Mouse (Mus musculus): ENCODE measurements at regions not wholly inside any gene's neighbourhood (a gene's known extent, or its start where the extent isn't known, plus 50 kb on each side); places are given as distances from the start of the nearest gene placed in this dataset.
A peak's percentile ranks its signal among the peaks of the same experiment; 100 is the strongest.

- Histone ChIP-seq H3K27ac (ENCODE audit: low read depth) (no peak overlapping the region), H3K9me3 (ENCODE audit: control insufficient read depth, low read length) (no peaks in the 10 kb centered on the region), H3K4me3 (ENCODE audit: low read depth, low read length) (no peak overlapping the region), H3K9ac (ENCODE audit: low read length) (no peak overlapping the region), H3K36me3 (ENCODE audit: control insufficient read depth, insufficient read depth, low read length) (no peaks in the 10 kb centered on the region), H3K27me3 (replicated peaks; ENCODE audit: control insufficient read depth, insufficient read depth, low read length) (no peaks in the 10 kb centered on the region), H3K4me1 (replicated peaks; ENCODE audit: control insufficient read depth, insufficient read depth, low read length) (no peaks in the 10 kb centered on the region), H3K4me2 (ENCODE audit: low read length) (no peak overlapping the region)
- DNase-seq (ENCODE audit: low spot score): peak; percentile 53
- ATAC-seq (replicated peaks; ENCODE audit: low FRiP score, low TSS enrichment, low read depth): peak; percentile 40; the same call in 1 of the 2 replicates
- WGBS: 56% methylated on average over 22 of the region's 22 CpGs
These were observed 235.0 kb upstream of the Irx1 start for GRCm38 (mm10) chr13:72198341-72199105.

DNA sequence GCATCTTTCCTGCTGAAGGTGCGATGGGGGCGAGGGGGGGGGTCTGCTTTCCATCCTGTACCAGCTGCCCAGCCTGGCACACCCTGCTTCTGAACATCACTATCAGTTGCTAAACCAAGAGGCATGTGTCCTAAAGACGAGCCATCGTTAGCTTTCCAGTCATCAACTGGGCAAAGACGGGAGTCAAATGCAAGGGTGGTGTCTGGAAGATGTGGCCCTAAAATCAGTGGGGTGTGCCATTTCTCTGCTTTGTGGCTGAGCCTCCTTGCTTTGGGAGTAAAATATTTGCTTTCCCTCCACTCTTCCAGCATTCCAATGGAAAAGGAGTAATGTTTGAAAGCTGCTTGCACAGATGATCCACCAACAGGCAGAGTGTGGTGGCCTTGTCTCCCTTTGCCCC, 246.0 kb upstream of the Irx1 start:
- ATAC-seq (replicated peaks; ENCODE audit: low FRiP score, low TSS enrichment, low read depth) (no peak), DNase-seq (ENCODE audit: low spot score) (no peak)
- WGBS: 63% methylated on average over 5 of the region's 5 CpGs
- Histone ChIP-seq H3K27ac (ENCODE audit: low read depth) (no peak overlapping the region), H3K9ac (ENCODE audit: low read length) (no peak overlapping the region), H3K4me3 (ENCODE audit: low read depth, low read length) (no peak overlapping the region), H3K4me1 (replicated peaks; ENCODE audit: control insufficient read depth, insufficient read depth, low read length) (0 out of 2 replicates have a peak, but pooled peaks cover 2% of the 10 kb centered on the region), H3K27me3 (replicated peaks; ENCODE audit: control insufficient read depth, insufficient read depth, low read length) (no peaks in the 10 kb centered on the region), H3K4me2 (ENCODE audit: low read length) (no peak overlapping the region), H3K36me3 (ENCODE audit: control insufficient read depth, insufficient read depth, low read length) (no peaks in the 10 kb centered on the region), H3K9me3 (ENCODE audit: control insufficient read depth, low read length) (no peaks in the 10 kb centered on the region)

DNA sequence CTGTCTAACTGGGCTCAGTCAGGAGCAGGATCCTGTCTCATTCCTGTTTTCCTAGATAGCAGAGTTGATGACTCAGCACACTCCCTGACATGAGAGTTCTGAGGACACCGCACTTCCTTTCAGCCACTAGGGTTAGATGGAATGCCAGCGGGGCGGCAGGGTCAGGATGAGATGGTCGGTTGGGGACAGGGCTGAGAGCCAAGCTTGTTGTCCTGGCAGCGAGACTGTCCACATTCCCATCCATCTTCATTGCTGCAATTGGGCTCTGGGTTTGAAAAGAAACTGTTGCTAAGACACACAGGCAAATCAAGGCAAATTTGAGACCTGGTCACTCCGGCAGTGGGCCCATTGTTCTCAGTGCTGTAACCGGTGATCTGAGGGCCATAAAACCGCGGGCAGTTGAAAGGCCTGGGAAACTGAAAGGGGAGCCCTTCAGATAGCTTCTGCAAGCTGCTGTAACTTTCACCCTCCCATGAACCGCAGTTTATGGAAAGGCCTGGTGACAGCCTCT, 246.5 kb upstream of the Irx1 start:
- peak; percentile 81 for ATAC-seq (replicated peaks; ENCODE audit: low FRiP score, low TSS enrichment, low read depth)
- no peak overlapping the region for H3K4me2 ChIP-seq (ENCODE audit: low read length)
- 9% methylated on average over 10 of the region's 10 CpGs for WGBS

DNA sequence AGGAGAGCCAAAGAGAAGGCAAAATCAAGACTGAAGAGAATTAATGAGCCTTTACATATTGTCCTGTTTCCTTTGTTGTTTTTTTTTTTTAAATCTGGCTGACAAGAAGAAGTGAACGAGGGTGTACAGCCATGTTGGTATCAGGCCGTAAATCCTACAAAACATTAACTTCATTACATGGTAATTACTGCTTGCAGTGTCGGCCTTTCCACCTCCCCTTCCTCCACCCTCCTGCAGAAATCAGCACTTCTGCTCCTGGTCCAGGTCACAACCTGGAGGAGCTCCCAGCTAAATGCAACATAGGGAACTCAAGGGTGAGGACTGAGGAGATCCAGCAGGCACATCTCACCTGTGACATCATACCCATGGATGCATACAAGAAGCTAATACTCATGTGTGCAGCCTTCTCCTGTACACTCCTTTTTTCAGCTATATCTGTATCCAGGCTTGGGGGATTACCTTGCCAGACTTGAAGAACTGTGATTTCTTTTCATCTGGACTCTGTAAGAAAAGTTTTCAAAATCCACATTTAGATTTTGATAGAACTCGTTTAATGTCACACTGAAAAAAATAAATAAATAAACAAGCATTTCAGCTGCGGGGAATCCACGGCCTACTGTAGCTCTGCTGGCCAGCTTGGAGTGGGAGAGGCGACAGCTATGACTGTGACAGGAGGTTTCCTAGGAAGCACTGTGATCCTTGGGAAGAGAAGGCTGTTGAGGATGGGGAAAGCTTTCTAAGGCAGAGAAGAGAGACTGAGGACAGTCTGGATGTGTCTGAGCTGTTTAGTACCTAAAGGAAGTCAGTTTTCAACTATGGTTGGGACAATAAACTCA, 247.2 kb upstream of the Irx1 start:
- no peak overlapping the region for H3K27ac ChIP-seq (ENCODE audit: low read depth)
- H3K4me2 ChIP-seq (ENCODE audit: low read length): no peak overlapping the region
- 0 out of 2 replicates have a peak, but pooled peaks cover 2% of the 10 kb centered on the region for H3K4me1 ChIP-seq (replicated peaks; ENCODE audit: control insufficient read depth, insufficient read depth, low read length)
- no peaks in the 10 kb centered on the region for H3K9me3 ChIP-seq (ENCODE audit: control insufficient read depth, low read length)
- H3K27me3 ChIP-seq (replicated peaks; ENCODE audit: control insufficient read depth, insufficient read depth, low read length): no peaks in the 10 kb centered on the region
- ATAC-seq (replicated peaks; ENCODE audit: low FRiP score, low TSS enrichment, low read depth): peak; percentile 44; the same call in 1 of the 2 replicates
- no peak for DNase-seq (ENCODE audit: low spot score)
- H3K4me3 ChIP-seq (ENCODE audit: low read depth, low read length): no peak overlapping the region
- 47% methylated on average over 7 of the region's 7 CpGs for WGBS
- no peak overlapping the region for H3K9ac ChIP-seq (ENCODE audit: low read length)
- H3K36me3 ChIP-seq (ENCODE audit: control insufficient read depth, insufficient read depth, low read length): no peaks in the 10 kb centered on the region

More for the DNA sequence above, 246.5 kb upstream of the Irx1 start:
- H3K36me3 ChIP-seq (ENCODE audit: control insufficient read depth, insufficient read depth, low read length): no peaks in the 10 kb centered on the region
- peak; percentile 66 for DNase-seq (ENCODE audit: low spot score)
- 0 out of 2 replicates have a peak, but pooled peaks cover 2% of the 10 kb centered on the region for H3K4me1 ChIP-seq (replicated peaks; ENCODE audit: control insufficient read depth, insufficient read depth, low read length)
- no peak overlapping the region for H3K27ac ChIP-seq (ENCODE audit: low read depth)
- no peaks in the 10 kb centered on the region for H3K27me3 ChIP-seq (replicated peaks; ENCODE audit: control insufficient read depth, insufficient read depth, low read length)
- H3K9me3 ChIP-seq (ENCODE audit: control insufficient read depth, low read length): no peaks in the 10 kb centered on the region
- H3K4me3 ChIP-seq (ENCODE audit: low read depth, low read length): no peak overlapping the region
- no peak overlapping the region for H3K9ac ChIP-seq (ENCODE audit: low read length)

DNA sequence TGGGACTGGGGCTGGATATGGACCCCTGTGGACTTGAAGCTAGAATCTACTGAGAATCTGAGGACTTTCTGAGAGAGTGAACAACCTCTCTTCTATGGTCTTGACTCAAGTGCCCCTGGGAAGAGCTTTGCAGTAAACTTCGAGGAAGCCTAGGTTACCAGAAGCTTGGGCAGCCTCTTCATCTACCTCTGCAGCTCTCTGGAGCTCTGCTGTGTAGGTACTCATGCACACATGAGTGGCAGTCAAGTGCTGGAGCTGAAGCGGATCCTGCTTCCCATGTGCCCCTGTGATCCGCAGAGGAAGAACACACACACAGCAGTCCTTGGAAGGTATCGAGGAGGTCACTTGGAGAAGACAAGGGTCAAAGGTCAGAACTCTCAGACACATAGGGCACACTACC, 248.2 kb upstream of the Irx1 start:
- H3K9ac ChIP-seq (ENCODE audit: low read length): no peak overlapping the region
- ATAC-seq (replicated peaks; ENCODE audit: low FRiP score, low TSS enrichment, low read depth) (no peak), DNase-seq (ENCODE audit: low spot score) (no peak)
- H3K4me2 ChIP-seq (ENCODE audit: low read length): no peak overlapping the region
- WGBS: 70% methylated on average over 4 of the region's 4 CpGs
- H3K27me3 ChIP-seq (replicated peaks; ENCODE audit: control insufficient read depth, insufficient read depth, low read length): no peaks in the 10 kb centered on the region
- H3K4me3 ChIP-seq (ENCODE audit: low read depth, low read length): no peak overlapping the region
- no peaks in the 10 kb centered on the region for H3K36me3 ChIP-seq (ENCODE audit: control insufficient read depth, insufficient read depth, low read length)
- H3K27ac ChIP-seq (ENCODE audit: low read depth): no peak overlapping the region
- H3K9me3 ChIP-seq (ENCODE audit: control insufficient read depth, low read length): no peaks in the 10 kb centered on the region
- H3K4me1 ChIP-seq (replicated peaks; ENCODE audit: control insufficient read depth, insufficient read depth, low read length): 0 out of 2 replicates have a peak, but pooled peaks cover 2% of the 10 kb centered on the region

GRCm38 (mm10) chr13:72212747-72213146, 249.2 kb upstream of the Irx1 start:
- no peaks in the 10 kb centered on the region for H3K36me3 ChIP-seq (ENCODE audit: control insufficient read depth, insufficient read depth, low read length)
- DNase-seq (ENCODE audit: low spot score): no peak
- H3K9ac ChIP-seq (ENCODE audit: low read length): no peak overlapping the region
- no peak overlapping the region for H3K27ac ChIP-seq (ENCODE audit: low read depth)
- no peak overlapping the region for H3K4me3 ChIP-seq (ENCODE audit: low read depth, low read length)
- ATAC-seq (replicated peaks; ENCODE audit: low FRiP score, low TSS enrichment, low read depth): no peak
- H3K4me2 ChIP-seq (ENCODE audit: low read length): no peak overlapping the region
- 0 out of 2 replicates have a peak, but pooled peaks cover 2% of the 10 kb centered on the region for H3K4me1 ChIP-seq (replicated peaks; ENCODE audit: control insufficient read depth, insufficient read depth, low read length)
- no peaks in the 10 kb centered on the region for H3K27me3 ChIP-seq (replicated peaks; ENCODE audit: control insufficient read depth, insufficient read depth, low read length)
- 76% methylated on average over 2 of the region's 2 CpGs for WGBS
- H3K9me3 ChIP-seq (ENCODE audit: control insufficient read depth, low read length): no peaks in the 10 kb centered on the region

DNA sequence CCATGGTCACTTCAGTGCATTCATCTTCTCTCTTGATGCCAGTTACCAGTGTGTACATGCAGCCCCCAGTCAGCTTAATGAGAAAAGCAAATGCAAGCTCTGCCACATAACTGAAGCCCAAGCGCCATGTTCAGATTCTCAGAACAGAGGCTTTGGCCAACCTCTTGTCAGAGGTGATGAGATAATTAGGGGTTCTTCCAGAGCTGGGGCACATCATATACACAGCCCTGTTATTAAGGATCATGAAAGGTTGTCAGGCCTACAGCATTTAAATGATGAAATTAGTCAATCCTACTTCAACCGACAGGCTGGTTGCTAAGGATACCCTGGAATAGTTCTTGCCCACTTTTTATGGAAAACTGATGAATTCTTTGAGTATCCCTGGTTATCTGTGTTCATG, 255.8 kb upstream of the Irx1 start:
- no peaks in the 10 kb centered on the region for H3K9me3 ChIP-seq (ENCODE audit: control insufficient read depth, low read length)
- no peak overlapping the region for H3K4me2 ChIP-seq (ENCODE audit: low read length)
- H3K36me3 ChIP-seq (ENCODE audit: control insufficient read depth, insufficient read depth, low read length): no peaks in the 10 kb centered on the region
- no peak overlapping the region for H3K27ac ChIP-seq (ENCODE audit: low read depth)
- H3K4me1 ChIP-seq (replicated peaks; ENCODE audit: control insufficient read depth, insufficient read depth, low read length): no peaks in the 10 kb centered on the region
- no peak overlapping the region for H3K4me3 ChIP-seq (ENCODE audit: low read depth, low read length)
- H3K27me3 ChIP-seq (replicated peaks; ENCODE audit: control insufficient read depth, insufficient read depth, low read length): no peaks in the 10 kb centered on the region
- ATAC-seq (replicated peaks; ENCODE audit: low FRiP score, low TSS enrichment, low read depth): no peak
- DNase-seq (ENCODE audit: low spot score): no peak
- 97% methylated on average over 2 of the region's 2 CpGs for WGBS
- no peak overlapping the region for H3K9ac ChIP-seq (ENCODE audit: low read length)

DNA sequence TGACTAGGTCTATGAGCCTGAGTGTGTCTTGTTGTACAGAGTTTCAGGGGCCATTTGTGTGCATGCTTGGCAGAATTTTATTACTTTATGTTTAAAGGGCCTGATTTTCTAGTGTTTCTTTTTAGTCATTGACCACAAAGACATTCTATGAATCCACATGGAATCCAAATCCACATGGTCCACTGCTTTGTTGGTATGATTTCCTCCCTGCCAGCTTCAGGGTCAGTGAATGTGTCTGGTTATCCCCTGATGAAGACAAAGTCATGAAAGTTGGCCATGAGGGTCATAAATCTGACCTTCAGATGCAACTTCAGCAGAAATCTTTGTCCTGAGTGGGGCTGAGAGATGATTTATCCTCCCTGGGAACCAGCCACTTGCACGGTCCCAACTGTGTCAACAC, 263.6 kb upstream of the Irx1 start:
- DNase-seq (ENCODE audit: low spot score) (no peak), ATAC-seq (replicated peaks; ENCODE audit: low FRiP score, low TSS enrichment, low read depth) (no peak)
- H3K9ac ChIP-seq (ENCODE audit: low read length): no peak overlapping the region
- H3K4me3 ChIP-seq (ENCODE audit: low read depth, low read length): no peak overlapping the region
- no peak overlapping the region for H3K27ac ChIP-seq (ENCODE audit: low read depth)
- no peak overlapping the region for H3K4me2 ChIP-seq (ENCODE audit: low read length)
- no peaks in the 10 kb centered on the region for H3K36me3 ChIP-seq (ENCODE audit: control insufficient read depth, insufficient read depth, low read length)
- no peaks in the 10 kb centered on the region for H3K4me1 ChIP-seq (replicated peaks; ENCODE audit: control insufficient read depth, insufficient read depth, low read length)
- no peaks in the 10 kb centered on the region for H3K27me3 ChIP-seq (replicated peaks; ENCODE audit: control insufficient read depth, insufficient read depth, low read length)
- no peaks in the 10 kb centered on the region for H3K9me3 ChIP-seq (ENCODE audit: control insufficient read depth, low read length)
- WGBS: 96% methylated on average over 1 of the region's 1 CpGs
